Mouse (Mus musculus) embryo, embryonic 10.5 days (tissue): Measurements from ENCODE around the gene Fhod1.

Source experiments
- DNase-seq: peaks from one replicate; pipeline ENCODE4 v3.0.0-alpha.2; 2015; ENCODE audit warnings: low spot score

The Fhod1 gene

DNA sequence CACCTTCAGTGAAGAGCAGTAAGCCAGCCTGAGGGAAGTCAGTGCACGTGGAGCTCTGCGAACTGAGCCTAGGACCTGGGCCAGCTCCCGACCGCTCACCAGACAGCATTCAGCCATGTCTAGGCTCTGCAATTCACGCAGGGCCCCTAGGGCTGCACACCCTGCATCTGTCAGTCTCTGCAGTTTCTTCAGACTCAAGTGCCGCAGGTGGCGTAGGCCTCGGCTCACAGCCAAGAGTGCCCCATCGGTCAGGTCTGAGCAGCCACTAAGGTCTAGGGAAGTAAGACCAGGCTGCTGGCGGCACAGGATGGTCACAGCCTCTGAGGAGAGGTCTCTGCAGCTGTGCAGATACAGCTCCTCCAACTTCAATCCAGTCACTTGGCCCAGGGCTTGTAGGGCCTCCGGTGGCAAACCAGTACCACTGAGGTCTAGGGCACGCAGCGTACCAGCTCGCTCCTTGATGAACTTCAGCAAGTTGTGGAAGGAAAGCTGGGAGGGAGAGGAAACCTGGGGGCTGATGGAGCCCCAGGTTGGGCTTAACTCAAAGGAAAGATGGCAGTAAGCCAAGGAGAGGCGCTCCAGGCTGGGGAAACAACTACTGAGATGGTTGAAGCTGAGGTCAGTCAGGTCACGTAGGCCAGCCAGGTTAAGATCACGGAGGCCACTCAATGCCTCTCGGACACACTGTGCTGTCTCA lies 32.5 kb downstream of the Fhod1 start:
- no peak for DNase-seq

DNA sequence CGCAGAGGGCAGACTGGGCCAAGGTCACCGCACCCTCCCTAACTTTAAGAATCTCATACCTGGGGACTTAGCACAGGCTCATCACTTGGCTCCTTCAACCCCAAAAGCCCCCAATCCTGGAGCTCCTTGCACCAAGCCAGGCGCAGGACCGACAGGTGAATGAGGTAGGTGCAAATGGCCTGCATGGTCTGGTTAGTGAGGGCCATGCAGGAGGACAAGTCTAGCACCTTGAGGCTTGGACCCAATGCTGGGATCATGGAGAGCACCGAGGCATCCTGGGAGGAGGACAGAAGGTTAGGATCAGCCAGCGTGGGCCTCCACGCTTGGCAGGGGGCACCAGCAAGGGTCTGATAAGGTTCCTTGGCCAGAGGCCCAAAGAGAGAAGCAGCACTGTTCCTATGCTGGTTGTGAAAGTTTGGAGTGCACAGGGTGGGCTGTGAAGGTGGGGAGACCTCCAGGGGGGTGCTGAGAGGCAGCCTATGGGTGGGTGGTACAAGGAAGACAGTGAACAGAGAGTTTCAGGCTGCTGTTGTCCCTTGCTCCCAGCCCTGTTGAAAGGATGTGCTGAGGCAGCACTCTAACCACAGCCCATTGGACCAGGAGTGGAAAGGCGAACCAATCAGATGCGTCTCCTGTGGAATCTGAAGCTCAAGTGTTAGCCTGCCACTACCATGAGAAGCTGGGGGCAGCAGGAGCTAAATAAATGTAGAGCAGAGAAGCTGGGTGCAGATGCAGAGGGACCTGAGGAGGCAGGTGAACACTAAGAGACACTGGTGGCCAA lies 33.9 kb downstream of the Fhod1 start:
- no peak for DNase-seq

DNA sequence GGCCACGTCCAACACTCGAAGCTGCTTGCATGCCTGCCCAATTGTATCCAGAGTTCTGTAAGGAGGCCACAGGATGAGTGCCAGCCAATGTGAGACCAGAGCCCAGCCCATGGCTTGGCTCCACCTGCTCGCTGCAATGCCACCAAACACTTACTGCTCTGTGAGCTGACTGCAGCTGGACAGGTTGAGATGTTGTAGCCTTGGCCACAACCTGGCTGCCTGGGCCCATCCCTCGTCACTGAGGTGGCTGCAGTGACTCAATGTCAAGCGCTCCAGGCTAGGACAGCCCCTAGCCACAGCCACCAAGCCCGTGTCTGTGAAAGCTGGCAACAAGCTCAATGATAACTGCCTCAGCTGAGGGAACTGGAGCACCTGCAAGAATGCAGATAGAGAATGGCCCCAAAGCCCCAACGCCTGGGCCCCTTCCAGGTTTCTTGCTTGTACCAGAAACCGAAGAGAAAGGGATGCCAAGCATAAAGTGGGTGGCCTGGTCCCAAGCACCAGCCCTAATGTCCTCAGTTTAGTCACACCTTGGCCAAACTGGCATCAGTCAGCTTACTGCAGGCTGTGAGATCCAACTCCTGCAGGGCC lies 34.8 kb downstream of the Fhod1 start:
- no peak for DNase-seq

DNA sequence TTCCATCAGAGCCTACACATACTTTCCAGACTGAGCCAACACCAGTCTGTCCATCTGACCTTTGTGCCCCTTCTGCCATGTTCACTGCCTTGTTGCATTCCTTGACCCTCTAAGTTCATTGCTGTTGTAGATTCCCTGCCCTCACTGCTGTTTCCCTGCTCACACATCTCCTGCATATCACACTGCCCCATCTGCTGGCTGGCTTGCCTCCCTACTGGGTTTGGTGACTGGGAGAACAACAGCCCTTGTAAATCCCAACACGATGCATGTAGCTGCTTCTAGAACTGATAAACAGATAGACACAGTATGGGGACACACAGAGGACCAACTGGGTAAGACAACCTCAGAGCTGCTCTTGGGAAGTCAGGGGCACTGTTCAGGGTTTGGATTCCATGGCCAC lies 36.0 kb downstream of the Fhod1 start:
- no peak for DNase-seq

DNA sequence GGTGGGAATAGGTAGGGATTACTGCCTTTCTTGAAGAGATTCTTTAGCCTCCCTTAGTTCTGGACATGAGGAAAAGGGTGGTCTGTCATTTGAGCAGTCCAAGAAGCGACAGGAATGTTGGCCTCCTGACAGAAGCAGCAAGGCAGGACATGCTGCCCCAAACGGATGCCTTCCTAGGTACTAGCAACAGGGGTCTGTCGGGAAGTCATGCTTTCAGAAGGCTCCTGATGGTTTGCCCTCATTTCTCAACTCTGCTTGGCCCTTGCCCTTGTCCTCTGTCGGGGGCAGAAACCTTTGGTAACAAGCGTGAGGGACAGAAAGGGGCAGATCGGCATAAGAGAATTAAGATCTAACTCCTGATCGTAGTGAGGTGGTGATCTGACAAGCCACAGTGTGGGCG lies 37.6 kb downstream of the Fhod1 start:
- DNase-seq, result no peak

DNA sequence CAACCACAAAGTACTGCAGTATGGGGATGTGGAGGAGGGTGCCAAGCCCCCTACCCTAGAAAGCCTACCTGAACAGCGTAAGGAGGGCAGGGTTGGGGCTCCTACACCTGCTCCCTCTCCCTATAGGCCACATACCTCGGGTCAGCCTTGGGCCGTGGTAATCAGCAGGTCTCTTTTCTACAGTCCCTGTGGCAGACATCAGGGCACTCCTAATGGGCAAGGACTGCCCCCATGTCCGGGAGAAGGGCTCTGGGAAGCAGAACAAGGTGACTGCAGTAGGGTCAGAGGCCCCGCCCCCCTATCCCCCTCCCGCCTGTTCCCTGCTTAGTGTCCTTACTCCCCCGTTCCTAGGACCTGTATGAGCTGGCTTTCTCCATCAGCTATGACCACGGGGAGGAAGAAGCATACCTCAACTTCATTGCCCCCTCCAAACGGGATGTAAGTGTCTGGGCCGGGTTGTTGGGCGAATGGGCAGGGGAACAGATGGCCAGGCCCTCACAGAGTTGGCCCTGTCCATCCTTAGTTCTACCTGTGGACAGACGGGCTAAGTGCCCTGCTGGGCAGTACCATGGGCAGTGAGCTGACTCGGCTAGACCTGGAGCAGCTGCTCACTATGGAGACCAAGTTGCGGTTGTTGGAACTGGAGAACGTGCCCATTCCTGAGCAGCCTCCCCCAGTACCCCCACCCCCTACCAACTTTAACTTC lies 38.5 kb downstream of the Fhod1 start:
- no peak for DNase-seq

DNA sequence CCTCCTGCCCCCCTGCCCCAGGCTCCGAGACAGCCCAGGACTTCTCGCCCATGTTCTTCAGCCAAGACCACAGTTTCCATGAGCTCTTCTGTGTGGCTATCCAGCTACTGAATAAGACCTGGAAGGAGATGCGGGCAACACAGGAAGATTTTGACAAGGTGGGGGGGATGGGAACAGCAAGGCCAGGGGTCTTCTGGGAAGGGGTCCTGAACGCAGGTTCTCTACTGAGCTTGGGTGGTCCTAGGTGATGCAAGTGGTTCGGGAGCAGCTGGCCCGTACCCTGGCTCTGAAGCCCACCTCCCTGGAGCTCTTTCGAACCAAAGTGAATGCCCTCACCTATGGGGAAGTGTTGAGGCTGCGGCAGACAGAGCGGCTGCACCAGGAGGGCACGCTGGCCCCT lies 39.3 kb downstream of the Fhod1 start:
- no peak for DNase-seq

DNA sequence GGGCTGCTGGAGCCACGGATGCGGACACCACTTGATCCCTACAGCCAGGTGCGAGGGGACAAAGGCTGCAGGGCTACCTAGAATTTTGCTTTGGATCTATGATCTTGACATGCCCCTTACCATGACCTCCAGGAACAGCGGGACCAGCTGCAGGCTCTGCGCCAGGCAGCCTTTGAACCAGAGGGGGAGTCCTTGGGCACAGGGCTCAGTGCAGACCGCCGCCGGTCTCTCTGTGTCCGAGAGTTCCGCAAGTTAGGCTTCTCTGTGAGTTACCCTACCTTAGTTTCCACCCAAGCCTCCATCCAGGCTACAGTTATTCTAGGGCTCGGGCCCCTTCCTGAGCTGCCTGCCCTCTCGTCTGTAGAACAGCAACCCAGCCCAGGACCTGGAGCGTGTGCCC lies 40.1 kb downstream of the Fhod1 start:
- no peak for DNase-seq

DNA sequence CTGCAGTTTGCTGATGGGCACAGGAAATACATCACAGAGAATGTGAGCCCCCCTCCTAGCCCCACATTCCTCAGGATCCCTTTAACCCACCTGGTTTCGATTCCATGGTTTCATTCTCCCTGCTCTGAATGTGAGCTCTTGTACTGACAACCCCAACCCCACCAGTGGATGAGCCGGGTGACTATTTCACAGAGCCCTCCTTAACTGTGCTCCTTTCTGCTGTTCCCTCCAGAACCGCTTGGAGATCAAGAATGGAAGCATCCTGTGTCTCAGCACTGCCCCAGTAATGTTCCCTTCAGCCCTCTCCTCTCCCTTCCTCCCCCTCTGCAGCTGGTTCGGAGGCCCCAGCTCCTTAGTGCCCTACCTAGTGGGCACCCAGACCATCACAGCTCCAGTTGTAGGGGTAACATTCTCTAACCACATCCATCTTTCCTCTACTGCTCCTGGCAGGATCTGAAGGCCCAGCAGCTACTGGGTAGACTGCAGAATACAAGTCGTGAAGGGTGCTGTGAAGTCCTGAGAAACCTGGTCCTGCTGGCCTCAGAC lies 41.5 kb downstream of the Fhod1 start:
- DNase-seq, result no peak

DNA sequence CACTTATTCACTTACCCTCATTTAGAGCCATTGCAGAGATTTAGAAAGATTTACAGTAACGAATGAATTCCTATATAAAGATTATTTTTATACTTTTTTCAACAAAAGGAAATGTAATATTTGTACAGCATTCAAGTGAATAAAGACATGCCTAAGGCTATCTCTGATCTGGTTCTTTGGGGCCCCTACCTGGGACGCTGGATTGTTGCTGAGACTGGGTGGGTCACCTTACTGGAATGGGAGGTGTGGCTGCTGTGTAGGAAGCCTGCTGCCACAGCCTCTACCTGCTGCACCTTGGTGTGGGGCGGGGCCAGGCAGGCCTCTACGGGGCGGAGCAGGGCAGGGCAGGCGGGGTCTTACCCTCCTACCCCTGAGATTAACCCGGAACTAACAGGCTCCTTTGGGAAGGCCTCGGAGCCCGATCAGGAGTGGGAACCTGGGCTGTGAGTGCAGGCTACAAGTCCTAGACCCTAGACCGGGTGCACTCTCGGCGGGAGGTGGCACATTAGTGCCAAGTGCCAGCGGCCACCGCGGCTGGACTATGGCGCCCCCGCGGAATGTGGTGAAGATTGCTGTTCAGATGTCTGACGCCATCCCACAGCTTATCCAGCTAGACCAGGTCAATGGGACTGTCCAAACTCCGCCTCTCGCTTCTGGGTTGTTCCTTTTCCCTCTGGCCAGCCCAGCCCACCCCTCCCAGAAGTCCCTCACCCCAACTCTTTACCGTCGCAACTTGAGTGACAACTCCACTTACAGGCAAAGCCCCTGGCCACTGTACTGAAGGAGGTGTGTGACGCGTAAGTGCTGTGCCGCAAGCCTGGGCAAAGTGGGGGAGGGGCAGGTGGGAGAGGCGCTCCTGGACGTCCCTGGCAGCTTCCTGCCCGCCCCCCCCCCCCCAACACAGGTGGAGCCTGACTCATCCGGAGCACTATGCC lies 42.3 kb downstream of the Fhod1 start, which contains the start of gene Elmo3:
Gene Elmo3, plus strand, starts transcription at position 391 of the 935 bp plus-strand sequence.
- peak; percentile 54 for DNase-seq

DNA sequence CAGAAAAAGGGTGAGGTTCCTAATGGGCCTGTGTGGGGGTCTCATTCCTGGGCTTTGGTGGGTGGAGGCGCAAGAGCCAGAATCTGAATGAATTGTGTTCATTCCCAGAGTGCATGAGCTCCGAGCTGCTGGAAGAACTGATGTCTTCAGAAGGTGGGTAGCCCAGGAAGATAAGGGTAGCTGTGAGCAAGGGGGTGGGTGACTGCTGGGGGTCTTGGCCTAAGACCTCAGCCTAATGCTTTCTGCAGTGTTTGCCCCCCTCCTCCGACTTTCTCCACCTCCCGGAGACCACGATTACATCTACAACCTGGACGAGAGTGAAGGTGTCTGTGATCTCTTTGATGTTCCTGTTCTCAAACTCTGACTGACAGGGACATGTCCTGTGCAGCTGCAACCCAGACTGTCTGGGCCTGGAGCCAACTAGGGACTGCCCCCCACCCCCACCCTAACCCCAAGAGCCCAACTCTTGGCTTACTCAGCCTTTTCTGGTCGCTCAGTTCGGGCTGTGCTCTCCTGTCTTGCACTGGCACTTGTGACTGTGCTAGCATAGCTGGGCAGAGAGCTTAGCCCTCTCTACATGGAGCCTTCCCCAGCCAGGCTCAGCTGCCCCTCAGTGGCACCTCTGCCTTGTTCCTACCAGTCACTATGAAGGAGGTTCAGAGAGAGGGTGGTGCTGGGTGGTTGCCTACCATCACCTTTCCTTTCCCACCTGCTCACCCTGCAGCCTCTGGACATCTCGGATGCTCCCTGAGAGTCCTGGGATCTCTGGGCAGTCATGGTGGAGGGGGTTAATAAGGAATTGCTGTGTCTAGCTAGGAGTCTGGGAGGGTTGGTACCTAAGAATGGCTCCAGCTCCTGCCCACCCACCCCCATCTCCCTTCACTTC lies 43.2 kb downstream of the Fhod1 start:
- no peak for DNase-seq

DNA sequence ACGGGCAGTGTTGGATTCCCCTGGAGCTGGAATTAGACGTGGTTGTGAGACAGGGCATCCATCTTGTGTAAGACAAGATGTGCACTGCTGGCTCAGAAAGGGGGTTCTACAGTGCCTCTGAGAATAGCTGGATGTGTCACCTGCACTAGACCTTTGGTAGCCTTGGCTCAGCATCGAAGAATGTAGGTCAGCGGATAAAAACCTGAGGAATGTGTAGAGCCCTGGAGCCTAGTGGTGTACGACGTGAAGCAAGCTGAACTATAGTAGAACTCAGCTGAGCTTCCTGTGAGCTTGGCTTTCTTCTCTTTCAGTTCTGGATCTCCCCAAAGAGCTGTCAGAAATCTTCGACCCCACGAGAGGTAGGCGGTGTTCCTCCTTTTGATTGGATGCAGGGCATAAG lies 43.9 kb downstream of the Fhod1 start:
- DNase-seq, result no peak

DNA sequence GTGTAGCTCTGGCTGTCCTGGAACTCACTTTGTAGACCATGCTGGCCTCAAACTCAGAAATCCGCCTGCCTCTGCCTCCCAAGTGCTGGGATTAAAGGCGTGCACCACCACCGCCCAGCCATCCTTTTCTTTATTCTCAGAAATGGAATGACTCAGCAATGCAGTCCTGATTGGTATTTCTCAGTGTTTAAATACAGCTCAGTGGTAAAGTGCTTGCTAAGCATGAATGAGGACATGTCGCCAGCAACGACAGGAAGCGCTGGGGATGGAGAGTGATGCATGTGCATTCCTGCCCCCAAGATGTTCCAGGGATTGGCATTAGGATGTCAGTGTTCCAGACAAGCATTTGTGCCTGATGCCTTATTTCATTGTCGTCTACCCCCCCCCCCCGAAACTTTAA lies 44.4 kb downstream of the Fhod1 start:
- DNase-seq, result no peak

DNA sequence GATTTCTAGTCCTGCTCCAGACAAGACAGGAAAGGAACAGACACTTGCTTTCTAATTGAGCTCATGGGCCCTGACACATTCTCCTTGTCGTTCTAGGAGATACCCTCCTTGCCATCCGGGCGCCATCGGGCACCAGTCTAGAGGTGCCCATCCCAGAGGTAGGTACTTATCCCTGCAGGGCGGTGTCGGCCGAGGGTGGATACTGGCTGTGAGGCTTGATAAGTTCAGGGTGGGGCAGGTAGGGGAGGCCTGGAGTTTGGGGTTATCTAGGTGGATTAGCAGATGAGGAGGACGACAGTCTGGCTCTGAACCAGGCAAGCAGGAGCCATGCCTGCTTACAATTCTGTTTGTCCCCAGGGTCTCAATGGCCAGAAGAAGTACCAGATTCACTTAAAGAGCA lies 47.8 kb downstream of the Fhod1 start:
- DNase-seq, result no peak

DNA sequence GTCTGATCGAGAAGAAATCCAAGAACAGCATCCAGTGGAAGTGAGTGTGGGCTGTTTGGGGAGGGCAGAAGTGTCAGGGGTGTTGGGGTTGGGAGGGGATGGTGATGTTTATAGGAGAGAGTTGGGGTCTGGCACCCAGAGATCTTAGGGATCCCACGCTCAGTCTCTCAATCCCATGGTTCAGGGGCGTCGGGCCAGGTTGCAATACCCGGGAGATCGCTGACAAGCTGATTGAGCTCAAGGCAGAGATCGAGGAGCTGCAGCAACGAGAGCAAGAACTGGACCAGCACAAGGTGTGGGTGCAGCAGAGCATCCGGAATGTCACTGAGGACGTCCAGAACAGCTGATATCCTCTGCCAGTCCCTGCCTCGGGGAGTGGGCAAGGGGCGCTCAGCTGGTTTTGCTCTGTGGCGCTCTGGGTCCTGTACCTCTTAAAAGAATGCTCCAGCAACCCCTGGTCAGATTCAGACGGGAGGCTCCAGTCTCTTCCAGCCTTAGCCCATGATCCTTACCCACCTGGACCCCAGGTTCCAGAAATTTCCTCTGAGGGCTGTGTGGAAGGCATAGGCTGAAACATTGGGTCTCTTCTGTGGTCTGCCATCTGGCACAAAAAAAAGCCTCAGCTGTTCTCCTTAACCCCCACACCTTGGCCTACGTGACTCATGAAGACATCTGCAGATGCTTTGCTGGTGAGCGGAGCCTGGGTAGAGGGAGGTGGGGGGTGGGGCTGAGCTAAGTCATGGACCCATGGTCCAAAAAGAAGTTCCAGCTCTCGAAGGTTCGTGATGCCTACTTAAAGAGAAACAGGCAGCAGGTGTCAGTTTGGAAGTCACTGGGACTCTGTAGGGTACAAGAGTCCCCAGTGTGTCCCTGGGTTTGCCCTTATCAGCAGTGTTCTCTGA lies 49.2 kb downstream of the Fhod1 start:
- DNase-seq, result no peak

DNA sequence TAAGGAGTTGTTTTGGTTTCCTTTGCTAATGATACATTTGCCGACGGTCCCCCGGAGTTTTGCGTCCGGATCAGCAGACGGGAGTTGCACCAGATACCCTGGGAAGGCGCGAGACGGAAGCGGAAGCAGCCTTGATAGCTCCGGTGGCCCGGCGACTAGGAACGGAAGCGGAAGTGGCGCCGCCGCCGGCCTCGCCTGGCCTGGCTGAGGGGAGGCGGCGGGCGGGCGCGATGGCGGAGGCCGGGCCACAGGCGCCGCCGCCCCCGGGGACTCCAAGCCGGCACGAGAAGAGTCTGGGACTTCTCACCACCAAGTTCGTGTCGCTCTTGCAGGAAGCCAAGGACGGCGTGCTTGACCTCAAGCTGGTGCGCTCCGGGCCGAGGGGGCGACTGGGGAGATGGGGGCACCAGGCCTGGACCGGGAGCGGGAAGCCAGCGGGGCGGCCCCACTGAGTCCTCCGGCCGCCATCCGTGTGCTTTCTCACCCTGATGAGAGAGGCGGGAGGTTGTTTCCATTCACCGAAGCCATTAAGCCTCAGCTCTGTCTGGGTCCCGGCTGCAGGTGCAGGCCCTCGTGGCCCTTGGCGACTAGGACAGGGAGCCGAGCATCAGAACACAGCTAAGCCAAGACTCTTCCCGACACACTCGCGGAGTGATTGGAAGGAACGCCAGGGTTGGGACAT lies 50.1 kb downstream of the Fhod1 start, which contains the start of gene E2f4:
Gene E2f4, plus strand, starts transcription at position 153 of the 682 bp plus-strand sequence.
- peak; percentile 96 for DNase-seq

DNA sequence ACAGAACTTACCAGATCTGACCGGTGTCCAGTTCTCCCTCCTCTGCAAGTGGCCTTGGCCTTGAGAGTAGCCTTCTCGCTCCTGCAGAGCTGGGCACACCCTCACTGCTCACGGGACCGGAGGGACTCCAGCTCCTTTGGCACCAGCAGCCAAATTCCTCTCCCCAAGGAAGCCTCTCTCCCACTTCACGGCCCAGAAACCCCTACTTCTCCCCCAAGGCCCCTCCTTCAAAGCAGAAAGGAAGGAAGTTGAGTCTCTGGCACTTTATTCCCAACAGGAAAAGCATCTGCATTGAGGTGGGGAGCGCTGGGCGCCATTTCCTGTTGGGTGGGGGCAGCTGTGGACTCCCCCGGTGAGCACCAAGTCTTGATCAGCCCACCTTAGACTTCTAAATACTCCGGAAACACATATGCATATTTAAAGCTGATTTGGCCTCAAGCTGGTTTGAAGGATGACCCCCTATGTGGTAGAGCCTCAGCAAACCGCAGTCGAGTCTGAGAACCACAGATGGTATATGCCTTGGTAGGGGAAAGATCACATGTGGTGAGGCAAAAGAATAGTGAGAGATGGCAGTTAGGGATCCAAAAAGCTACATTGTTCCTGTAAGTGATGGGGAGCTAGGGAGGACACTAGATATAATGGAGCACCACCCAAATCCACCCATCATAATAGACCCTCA lies 51.7 kb downstream of the Fhod1 start, which contains the start of gene Exoc3l:
Gene Exoc3l, minus strand, starts transcription at position 207 of the 679 bp plus-strand sequence.
- DNase-seq, result no peak

DNA sequence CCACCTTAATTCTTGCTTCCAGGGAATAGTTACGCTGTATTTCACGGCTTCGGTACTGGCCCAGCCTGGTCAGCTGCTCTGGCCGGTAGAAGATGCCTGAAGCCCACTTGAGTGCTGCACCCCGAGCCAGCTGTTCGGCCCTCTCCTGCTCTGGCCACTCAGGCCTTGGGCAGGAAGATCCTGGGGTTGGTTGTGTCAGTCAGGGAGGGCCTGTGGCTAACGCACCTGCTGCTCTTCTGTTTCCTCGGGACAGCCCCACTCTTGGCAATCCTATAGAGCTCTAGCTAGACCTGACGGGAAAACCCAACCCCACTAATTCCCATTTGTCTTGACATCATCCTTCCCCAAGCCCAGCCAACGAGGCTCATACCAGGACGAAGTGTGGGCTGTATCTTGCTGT lies 52.5 kb downstream of the Fhod1 start:
- DNase-seq, result no peak
